Mouse (Mus musculus) MN1 (cell line): Measurements from ENCODE around the gene Uevld.
"Not testable (repeated sequence)": the region's sequence is repeated elsewhere in the genome, so short reads cannot be mapped to it uniquely, and the experiment has no call there.

ENCODE experiments used
- DNase-seq: peaks from one replicate; pipeline ENCODE4 v3.0.0-alpha.2; 2016; ENCODE audit warnings: low spot score

The Uevld gene

DNA sequence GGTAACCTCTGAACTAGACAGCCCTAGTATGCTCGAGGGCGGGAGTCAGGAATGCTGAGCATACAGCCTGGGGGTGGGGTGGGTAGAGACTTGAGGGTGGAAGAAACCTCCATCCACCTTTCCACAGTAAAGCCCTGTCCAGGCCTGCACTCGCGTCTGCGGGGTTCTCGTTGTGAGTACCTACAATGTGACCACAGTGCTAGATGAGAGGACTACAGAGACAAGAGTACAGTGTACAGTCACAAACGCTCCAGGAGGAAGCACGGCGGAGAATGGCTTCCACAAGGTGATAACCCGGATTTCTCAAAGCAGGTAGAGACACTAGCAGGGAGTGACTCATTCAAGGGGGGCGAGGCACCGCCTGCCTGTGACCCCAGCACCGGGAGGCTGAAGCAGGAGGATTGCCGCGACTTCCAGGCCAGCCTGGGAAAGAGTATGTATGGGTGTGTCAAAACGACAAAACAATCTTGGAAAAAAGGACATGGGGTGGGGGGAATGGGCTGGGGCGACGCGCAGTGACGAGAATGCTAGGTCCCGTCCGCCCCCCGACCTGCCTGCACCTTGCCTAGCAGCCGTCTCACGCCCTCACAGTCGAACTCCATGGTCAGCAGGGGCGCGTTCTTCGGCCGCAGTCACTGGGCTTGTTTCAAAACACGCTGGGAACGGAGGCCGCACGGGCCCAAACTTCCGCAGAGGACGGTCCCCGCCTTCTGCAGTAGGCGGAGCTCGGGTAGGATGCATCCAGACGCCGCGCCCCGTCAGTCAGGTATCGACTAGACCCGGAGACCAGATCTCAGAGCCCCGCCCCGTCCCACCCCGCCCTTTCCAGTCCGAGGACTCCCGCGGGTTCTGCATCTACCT, at the start of gene Uevld:
TSS of gene Uevld (minus strand) at position 697 of the 861 bp plus-strand sequence.
- DNase-seq: peak; percentile 90

DNA sequence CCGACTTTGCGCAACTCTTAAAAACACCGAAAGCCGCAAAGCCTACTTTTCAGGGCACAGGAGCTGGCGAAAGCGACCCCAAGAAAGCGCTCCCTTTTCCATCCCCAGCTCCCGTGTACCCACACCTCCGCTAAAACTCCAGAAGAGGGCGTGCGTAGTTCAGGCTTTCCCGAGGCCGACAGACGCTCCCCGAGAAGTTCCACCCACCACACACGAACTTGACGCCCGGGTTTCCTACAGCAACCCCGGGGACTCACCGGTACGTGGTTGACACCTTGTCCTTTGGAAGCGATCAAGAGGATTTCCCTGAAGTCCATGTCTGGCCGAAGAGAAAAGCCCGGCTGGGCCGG, 49.5 kb upstream of the Uevld start:
- DNase-seq: no peak

DNA sequence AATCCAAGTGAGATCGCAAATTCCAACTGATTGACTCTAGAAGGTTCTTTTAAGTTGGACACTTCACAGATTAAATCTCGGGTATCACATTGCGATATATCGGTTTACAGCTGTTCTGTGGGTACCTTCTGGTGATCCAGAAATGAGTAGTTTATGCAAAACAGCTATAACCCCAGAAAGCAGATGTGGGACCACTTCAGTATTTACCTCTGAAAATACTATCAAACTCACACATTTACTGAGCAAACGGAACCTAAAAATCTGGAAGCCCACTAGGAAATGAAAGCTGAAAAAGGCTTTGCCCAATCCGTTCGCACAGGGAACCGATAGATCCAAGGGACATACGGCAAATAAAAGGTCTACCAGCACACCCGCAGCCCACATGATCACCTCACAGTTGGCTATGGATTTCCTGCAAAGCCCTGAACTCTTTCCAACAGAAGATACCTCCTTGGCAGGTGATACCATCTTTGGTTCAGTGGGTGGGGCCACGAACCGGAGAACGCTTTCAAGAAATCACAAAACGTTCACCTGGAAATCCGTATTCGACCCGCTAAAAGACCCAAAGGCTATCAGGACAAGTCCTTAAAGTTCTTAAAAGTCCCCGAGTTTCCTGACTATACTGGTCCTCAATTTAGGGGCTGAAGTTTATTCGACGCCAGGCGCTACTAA, 48.9 kb upstream of the Uevld start:
- DNase-seq: no peak

DNA sequence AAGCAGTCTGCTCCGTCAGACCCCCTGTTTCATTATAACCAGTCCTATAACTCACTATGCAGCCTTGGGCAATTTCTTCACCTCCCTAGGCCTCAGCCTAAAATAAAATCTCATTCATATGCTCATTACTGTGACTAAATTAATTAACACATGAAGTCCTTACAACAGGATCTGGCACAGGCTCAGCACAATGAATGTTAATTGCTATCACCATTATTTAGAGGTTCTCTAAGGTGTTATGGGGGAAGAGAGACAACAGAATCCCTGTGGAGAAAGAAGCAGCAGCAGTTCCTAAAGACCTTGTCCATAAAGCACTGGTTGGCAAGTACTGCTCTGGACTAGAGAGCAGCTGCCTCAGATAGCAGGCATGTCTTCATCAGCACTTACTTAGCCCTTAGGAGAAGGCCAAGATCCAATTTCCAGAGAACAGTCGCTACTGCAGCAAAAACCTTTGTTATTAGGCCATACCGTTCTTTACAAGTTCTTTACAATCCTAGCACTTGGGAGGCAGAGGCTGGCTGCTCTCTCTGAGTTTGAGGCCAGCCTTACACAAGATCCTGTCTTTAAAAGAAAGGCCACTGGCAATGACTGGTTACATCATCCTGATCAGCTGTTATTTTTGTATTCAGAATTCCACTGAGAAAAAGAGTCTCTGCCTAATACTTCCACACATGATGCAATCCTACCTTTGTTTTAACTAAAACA, 45.2 kb upstream of the Uevld start:
- no peak for DNase-seq

DNA sequence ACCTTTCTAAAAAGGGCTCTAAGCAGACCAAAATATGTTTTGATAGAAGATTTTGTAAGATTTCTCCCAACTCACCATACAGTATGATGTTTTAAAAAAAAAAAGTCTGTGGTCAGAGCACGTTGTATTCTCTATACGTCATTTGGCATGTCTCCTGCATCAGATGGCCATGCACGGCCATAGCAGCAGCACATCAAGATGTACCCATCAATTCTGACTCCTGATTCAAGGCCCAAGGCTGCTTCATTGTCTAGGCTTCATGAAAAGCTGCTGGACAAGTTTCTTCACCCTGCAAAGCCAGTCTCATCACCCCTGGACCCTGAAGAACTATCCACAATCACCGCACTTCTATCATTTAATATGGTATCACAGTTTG, 43.6 kb upstream of the Uevld start:
- DNase-seq: no peak

DNA sequence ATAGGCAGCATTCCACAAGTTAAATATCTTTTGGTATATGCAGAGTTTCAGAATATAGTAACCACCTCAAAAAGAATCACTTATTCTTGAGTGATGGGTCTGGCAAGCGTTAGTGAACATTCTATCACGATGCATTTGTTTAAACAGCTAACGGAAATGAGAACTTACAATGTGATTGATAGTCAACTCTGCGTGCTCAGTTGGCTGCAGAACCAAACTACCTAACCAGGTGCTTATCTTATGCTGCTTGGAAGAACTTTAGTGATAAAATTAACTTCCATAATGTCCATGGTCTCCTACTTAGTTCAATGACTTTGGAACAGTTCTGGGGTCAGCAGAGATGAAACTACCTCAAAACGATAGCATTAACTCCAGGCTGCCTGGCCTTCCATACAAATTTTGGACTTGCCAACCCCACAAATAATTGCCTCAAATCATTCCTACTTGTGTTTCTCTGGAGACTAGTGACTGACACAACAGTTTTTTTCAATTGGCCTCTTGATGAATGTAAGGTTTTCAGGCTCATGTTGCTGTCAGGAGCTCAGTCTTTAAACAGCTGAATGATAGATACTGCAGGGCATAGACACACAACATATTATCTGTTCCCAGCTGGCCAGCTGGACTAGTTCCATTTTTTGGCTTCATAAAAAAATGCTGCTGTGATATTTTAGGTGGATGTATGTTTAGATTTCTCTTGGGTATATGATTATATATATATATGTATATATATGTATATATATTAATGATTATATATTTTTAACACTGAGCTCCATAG, 43.0 kb upstream of the Uevld start:
- no peak for DNase-seq

DNA sequence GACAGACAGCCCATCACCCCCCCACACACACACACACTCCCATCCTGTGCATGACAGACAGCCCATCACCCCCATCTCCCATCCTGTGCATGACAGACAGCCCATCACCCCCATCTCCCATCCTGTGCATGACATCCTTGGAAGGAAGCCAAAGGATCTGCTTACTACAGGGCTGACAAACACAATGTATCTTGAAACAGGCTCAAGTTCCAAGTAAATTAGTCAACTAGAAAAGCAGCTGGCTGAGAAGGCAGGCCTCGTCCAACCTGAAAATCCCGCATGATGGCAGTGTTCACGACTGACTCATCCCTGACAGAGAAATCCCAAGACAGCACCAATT, 42.3 kb upstream of the Uevld start:
- peak; percentile 90 for DNase-seq

DNA sequence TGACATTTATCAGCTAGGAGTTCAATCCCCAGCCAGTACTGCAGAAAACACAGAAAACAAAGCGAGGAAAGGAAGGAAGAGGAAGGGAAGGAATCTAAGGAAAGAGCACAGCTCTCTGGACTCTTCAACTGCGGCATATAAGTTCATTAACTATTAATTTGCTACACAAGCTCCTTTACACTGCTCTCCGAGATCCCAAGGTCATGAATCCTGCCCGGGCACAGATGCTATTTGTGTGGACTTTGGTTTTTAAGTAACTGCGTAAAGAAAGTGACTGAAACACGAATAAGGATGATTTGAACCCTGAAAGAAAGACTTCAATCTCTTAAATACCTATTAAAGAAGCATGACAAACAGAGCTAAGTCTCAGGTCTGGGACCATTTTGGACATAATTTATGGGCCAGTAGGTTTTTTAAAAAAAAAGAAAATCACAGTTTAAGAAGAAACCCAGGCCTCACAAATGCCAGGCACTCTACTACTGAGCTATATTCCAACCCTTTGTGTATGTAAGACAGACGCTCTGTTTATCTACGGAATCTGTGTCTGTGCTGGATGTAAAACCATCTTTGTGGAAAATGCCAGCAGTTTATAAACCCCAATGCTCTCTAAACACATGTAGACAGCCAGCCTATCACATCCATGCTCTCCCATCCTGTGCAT, 41.8 kb upstream of the Uevld start:
- DNase-seq: peak; percentile 74

DNA sequence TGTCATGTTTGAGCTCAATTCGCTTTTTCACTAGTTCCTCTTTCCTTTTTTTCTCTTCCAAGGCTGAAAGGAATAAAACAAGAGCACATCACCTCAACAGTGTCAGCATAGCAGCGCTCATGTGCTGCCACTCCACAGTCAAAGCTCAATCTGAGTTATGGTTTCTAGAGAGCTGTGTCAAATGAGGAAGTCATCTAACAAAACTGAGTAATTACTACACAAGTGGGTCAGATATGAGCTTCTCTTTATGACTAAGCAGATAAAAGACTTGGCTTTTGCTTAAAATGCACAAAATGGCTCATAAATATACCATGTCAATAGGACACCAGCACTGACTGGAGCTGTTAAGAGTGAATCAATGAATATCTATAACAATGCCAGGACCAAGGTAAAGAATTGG, 40.6 kb upstream of the Uevld start:
- no peak for DNase-seq

DNA sequence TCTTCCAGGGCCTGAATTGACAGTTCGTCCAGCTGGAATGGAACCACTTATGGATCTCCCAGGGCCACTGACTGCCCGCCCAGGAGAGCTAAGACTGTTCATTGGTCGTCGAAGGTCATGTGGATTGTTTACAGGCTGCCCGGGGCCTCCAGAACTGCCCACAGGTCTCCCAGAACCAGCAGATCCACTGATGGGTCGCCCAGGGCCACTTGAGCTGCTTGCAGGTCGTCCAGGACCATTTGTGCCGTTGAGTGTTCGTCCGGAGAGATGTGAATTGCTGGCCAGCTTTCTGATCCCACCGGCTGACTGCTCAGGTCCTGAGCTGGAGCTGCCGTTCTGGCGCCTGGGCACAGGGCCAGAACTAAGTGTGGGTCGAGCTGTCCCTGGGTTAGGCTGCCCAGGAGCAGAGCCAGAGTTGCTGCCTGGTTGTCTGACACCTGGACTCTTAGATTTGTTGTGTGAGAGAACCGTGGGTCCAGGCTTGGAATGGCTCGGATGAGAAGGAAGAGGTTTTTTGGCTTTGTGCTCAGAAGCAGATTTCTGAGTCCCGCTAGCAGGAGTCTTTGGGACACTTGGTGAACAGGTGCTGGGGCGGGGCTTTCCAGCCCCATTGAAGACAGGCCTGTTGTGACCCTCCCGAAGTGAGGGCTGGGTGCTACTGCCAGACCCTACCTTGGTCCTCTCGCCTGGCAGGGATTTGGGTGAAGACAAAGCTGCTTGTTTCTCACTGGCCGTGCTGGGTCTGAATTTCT, 39.5 kb upstream of the Uevld start:
- DNase-seq: peak; percentile 72

DNA sequence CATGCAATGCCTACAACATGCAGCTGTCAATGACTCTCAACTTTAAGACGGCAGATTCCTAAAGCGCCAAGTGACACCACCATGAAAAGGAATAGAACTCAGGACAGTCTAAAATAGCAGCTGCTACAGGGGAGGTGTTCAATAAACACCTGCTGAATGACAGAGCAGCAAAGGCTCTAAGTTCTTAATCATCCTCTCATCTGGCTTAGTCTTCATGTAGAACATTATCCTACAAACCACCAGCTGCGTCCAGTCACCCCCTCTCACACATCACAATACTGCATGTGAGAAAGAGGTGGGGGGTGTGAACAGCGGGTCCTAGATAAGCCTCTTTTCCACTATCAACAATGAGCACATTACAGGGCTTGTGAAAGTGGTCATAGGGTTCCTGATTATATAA, 38.7 kb upstream of the Uevld start:
- DNase-seq: no peak

DNA sequence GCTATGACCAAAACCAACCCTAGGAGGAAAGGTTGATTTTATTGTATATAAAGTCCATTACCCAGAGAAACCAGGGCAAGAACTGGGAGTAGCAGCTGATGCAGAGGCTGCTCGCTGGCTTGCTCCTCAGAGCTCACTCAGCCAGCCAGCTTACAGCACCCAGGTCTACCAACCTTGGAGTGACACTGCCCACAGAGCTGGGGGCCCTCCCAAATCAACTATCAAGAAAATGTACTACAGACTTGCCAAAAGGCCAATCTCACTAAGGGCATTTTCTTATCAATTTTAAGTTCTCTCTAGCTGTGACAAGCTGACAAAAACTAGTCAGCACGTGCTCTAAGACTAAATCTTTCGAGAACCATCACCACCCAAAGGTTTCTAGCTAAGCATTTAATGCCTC, 37.2 kb upstream of the Uevld start:
- no peak for DNase-seq

DNA sequence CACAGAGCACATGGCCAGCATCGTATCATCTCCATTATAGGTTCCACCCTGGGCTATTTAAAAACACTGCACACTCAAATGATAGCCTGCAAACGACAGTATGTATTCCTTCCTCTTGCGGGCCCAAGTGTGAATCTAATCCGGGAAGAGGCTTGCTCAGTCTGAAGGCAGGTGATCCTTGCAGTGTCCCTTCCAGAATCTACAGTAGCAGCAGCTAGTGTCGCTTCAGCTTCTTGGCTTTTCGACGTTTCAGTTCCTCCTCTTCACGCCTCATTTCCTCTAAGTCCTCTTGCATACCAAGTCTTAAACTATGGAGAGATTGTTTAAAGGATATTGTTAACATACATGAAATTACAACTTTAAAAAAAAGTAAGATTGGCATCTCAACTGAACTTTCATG, 34.8 kb upstream of the Uevld start:
- no peak for DNase-seq

DNA sequence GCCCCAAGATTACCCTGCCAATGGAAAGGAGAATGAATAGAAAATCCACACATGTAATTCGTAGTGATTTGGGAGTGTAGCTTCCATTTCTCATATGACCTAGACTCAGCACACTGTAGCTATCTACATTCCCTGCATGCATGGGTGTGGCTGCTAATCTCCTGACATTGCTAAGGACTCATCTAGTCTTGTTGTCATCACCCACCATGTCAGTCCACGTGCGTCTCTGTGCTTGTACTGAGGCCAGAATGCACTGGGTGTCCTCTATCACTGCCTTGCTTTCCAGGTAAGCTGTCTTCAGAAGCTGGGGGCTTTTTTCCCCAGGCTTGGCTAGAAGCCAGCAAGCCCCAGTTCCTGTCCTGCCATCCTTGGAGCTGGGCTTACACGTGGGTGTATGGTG, 31.1 kb upstream of the Uevld start:
- not testable (repeated sequence) for DNase-seq

DNA sequence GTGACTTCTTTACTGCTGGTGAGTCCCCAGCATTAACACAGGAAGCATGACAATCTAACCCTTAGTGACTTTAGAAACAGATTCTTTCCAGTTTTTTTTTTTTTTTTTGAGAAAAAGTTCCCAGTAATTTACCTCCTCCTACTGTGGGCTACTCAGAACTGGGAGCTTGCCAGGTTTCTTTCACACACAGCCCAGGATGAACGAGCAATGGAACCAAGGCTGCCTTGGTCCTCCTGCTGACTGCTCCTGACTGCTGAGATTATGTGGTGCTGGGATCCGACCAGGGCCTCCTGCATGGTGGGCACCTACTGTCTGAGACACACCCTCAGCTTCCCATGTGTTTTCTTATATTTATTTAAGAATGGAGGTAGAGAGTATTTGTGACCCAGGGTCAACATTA, 28.7 kb upstream of the Uevld start:
- DNase-seq: no peak

DNA sequence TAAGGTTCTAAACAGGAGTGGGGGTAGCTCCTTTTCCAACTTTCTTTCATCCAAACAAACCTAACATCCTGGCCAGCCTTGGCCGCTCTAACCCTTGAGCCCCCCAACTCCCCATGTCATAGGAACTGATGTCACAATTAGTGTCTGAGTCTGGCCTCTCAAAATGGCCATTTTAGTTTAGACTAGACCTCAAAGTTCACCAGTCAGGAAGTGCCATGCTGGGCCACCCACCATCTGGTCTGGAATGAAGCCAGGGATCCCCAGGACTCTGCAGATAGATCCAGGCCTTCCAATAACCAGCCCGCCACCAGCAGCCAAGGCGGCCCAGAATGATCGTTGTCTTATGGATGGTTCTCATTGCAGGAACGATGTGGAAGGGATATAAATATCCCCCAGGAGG, 28.3 kb upstream of the Uevld start:
- DNase-seq: peak; percentile 74

DNA sequence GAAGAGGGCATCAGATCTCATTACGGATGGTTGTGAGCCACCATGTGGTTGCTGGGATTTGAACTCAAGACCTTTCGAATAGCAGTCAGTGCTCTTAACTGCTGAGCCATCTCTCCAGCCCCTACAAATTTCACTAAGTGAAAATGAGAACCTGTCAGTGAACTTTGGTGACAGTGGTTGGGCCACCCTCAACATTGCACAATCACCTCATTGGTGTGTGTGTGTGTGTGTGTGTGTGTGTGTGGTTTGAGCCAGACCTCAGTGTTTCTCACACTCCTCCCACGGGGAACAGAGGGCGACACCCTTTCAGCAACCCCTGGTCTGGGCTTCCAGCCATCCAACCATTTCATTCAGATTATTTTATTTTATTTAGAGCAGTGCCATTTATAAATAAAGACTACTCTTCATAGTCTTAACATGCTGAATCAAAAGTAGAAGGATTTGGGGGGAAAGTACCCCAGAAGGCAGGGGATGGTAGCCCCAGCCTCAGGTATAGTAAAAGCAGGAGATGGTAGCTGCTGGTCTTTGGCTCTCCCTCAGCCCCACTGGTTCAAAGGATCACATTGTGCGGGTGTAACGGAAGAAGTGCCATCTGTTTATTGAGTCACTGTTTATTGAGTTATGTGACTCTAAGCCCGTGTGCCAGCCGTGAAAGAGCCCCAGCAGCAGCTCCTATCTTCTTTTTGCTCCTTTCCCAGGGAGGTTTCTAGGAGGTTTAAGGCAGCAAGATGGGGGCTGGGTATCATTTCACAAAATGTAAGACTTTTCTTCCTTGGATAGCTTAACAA, 27.6 kb upstream of the Uevld start:
- peak; percentile 76 for DNase-seq

DNA sequence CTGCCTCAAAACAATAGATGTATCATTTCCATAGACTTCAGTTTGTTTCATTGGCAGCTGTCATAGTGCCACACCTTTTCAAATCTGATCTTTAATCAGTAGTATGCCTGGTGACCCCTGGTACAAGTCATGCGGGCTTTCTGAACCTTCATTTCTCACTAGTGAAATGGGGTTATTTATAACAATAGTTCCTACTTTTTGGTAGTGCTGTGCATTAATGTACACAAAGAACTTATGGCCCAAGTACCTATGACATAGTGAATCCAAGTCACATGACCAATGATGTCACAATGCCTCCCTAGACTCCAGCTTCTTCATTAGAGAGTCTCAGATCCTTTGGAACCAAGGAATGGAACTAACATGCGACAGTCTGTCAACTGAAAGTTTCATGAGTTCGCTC, 25.0 kb upstream of the Uevld start, which contains the start of gene Gm9999:
TSS of gene Gm9999 (plus strand) at position 301 of the 400 bp plus-strand sequence.
- DNase-seq: no peak

DNA sequence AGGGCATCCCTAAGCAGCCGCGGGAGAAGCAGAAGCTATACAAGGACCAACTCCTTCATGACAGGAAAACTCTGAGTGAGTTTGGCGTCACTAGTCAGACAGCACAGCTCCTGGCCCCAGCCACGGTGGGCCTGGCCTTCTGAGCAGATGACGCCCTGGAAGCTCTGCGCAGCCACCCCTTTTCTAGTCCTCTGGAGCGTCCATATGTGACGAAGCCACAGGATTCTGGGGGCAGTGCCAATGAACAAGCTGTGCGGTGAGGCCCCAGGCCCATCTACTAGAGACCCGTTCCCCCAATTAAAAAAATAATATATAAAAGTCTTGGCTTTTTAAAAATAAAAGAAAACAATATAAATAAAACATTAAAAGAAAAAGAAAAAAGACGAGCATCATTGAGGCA, 17.1 kb upstream of the Uevld start:
- DNase-seq: no peak

DNA sequence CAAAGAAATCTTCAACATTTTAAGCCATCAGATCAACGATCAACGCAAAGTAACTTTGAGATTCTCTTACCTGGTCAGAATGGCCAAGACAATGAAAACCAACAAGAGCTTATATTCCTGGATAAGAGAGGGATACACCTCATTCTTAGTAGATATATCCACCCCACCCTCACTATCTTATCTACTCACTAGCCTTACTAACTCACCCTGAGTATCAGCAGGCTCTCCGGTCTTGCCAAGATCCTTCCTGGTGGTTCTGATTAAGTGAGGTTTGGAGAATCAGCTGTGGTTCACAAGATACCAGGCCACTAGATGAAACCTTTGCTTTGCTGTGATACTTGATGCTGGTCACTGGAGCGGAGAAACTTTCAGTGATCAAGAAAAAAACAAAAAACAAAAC, 16.3 kb upstream of the Uevld start:
- DNase-seq: no peak
